Mouse (Mus musculus): Measurements from ENCODE around the gene Paxbp1. TPM values are rescaled to one million over a fixed set of nuclear protein-coding genes. Genes with fewer than 3 reads are reported as not detected.
A peak's percentile ranks its signal among the peaks of the same experiment; 100 is the strongest.
"Not testable (repeated sequence)": the region's sequence is repeated elsewhere in the genome, so short reads cannot be mapped to it uniquely, and the experiment has no call there.

Paxbp1 gene
- 49.6 and 57.8 TPM in 2 replicates for polyA plus RNA-seq (2015; fragmentation: Nextera tagmentation; extraction: Ambion mirVana)

- Histone ChIP-seq H3K9ac (replicated peaks) (peak within 1 kb of the TSS; percentile 96), H3K4me1 (peaks cover 28% of the 10 kb centered on the region), H3K27me3 (replicated peaks) (no peaks in the 10 kb centered on the region), H3K4me3 (replicated peaks) (peak within 1 kb of the TSS; percentile 86), H3K9me3 (replicated peaks) (no peaks in the 10 kb centered on the region), H3K36me3 (0 out of 2 replicates have a peak, but pooled peaks cover 3% of the 10 kb centered on the region), H3K4me2 (peak within 1 kb of the TSS; percentile 72), H3K27ac (replicated peaks) (peak within 1 kb of the TSS; percentile 96)
- peak; percentile 98 for ATAC-seq (ENCODE audit: low FRiP score)
- under 1% methylated on average over 69 of the region's 70 CpGs for WGBS
These were observed at the start of gene Paxbp1 for GRCm38 (mm10) chr16:91044270-91045182. Gene Paxbp1 (minus strand): TSS chr16:91044543.

DNA sequence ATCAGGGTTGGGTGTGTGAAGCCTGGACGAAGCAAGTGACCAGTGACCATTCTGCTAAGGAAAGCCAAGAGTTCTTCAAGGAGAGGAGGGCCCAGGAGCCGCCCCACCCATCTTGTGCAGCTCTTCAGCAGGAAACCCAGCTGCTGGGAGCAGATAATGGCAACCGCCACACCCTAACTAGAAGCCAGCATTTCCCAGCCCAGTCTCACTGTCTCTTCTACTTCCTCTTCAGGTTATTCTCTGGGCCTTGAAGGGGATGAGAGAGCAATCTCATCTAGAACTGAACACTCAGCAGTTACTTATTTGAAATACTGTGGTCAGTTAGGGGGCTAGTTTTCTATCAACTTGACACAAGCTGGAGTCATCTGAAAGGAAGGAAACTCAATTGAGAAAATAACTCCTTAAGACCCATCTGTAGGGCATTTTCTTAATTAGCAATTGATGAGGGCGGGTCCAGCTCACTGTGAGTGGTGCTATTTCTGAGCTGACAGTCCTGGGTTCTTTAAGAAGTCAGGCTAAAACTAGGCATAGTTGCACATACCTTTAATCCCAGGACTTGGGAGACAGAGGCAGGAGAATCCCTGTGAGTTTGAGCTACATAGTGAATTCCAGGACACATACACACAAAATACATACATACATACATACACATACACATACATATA, 42.4 kb upstream of the Paxbp1 start:
- no peak overlapping the region for H3K9ac ChIP-seq (replicated peaks)
- H3K4me2 ChIP-seq = no peak overlapping the region
- WGBS = 66% methylated on average over 4 of the region's 4 CpGs
- no peak for ATAC-seq (ENCODE audit: low FRiP score)
- peaks cover 5% of the 10 kb centered on the region; the same call in 1 of the 2 replicates for H3K4me1 ChIP-seq
- H3K27me3 ChIP-seq (replicated peaks) = peaks cover 47% of the 10 kb centered on the region
- H3K27ac ChIP-seq (replicated peaks) = no peak overlapping the region
- H3K9me3 ChIP-seq (replicated peaks) = no peaks in the 10 kb centered on the region
- no peak overlapping the region for H3K4me3 ChIP-seq (replicated peaks)
- H3K36me3 ChIP-seq = no peaks in the 10 kb centered on the region

- ATAC-seq (ENCODE audit: low FRiP score) = no peak
- Histone ChIP-seq H3K27ac (replicated peaks) (no peak overlapping the region), H3K4me2 (peak overlapping the region; percentile 40), H3K36me3 (no peaks in the 10 kb centered on the region), H3K9me3 (replicated peaks) (no peaks in the 10 kb centered on the region), H3K4me1 (peaks cover 5% of the 10 kb centered on the region; the same call in 1 of the 2 replicates), H3K27me3 (replicated peaks) (peaks cover 49% of the 10 kb centered on the region), H3K4me3 (replicated peaks) (no peak overlapping the region), H3K9ac (replicated peaks) (no peak overlapping the region)
- WGBS = 58% methylated on average over 17 of the region's 17 CpGs
These were observed 41.0 kb upstream of the Paxbp1 start for GRCm38 (mm10) chr16:91085239-91085825.

- WGBS = 71% methylated on average over 21 of the region's 21 CpGs
- Histone ChIP-seq H3K4me2 (peak overlapping the region; percentile 40), H3K27me3 (replicated peaks) (peaks cover 57% of the 10 kb centered on the region), H3K36me3 (no peaks in the 10 kb centered on the region), H3K9ac (replicated peaks) (no peak overlapping the region), H3K27ac (replicated peaks) (no peak overlapping the region), H3K4me3 (replicated peaks) (no peak overlapping the region), H3K9me3 (replicated peaks) (no peaks in the 10 kb centered on the region), H3K4me1 (peaks cover 5% of the 10 kb centered on the region; the same call in 1 of the 2 replicates)
- ATAC-seq (ENCODE audit: low FRiP score) = no peak
These were observed 40.2 kb upstream of the Paxbp1 start for GRCm38 (mm10) chr16:91084307-91085238.

DNA sequence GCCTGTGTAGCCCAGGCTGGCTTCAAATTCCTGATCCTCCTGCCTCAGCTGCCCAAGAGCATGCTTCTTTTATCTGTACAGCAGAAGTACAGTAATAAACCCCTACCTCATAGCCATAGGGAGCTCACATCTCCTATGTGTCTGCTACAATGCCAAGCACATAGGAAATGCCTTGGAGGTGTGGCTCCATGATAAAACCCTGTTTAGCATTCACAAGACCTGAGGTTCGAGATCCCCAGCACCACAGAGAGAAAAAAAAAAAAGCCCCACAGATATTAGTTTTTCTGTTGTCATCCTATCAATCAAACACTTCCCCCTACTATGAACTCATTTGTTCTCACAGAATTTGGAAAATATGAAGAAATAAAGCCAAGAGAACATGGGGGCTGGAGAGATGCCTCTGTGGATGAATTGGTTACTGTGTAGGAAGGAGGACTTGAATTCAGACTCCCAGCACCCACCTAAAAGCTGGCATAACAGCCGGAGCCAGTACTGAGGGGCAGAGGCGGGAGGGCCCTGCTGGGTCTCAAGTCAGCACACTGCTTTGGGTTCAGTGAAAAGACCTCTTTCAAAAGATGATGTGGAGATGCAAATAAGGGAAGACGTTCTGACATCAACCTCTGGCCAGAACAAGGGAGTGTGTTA, 38.8 kb upstream of the Paxbp1 start:
- Histone ChIP-seq H3K9ac (replicated peaks) (no peak overlapping the region), H3K4me1 (peaks cover 5% of the 10 kb centered on the region; the same call in 1 of the 2 replicates), H3K27ac (replicated peaks) (no peak overlapping the region), H3K4me2 (no peak overlapping the region), H3K9me3 (replicated peaks) (no peaks in the 10 kb centered on the region), H3K36me3 (no peaks in the 10 kb centered on the region), H3K27me3 (replicated peaks) (peaks cover 54% of the 10 kb centered on the region), H3K4me3 (replicated peaks) (no peak overlapping the region)
- WGBS = 69% methylated on average over 4 of the region's 4 CpGs
- ATAC-seq (ENCODE audit: low FRiP score) = no peak

DNA sequence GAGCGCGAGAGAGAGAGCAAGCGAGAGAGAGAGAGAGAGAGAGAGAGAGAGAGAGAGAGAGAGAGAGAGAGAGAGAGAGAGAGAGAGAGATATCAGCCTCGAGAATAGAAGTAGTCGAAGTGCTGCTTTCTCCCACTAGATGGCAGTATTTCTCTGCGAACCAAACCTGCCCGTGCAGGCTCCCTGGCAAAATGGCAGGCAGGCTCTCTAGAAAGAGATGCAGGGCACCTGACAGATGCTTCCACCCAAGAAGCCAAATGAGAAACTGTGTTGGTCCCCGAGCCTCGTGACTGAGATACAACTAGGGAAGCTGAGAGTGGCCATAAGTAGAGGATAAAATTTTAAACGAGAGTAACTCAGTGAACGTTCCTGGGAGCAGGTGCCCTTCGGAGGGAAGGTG, 37.2 kb upstream of the Paxbp1 start:
- WGBS = 23% methylated on average over 9 of the region's 12 CpGs
- peaks cover 47% of the 10 kb centered on the region for H3K27me3 ChIP-seq (replicated peaks)
- H3K4me2 ChIP-seq = no peak overlapping the region
- H3K4me3 ChIP-seq (replicated peaks) = no peak overlapping the region
- ATAC-seq (ENCODE audit: low FRiP score) = peak; percentile 68
- no peaks in the 10 kb centered on the region for H3K36me3 ChIP-seq
- H3K9me3 ChIP-seq (replicated peaks) = no peaks in the 10 kb centered on the region
- H3K27ac ChIP-seq (replicated peaks) = no peak overlapping the region
- no peak overlapping the region for H3K9ac ChIP-seq (replicated peaks)
- peaks cover 5% of the 10 kb centered on the region; the same call in 1 of the 2 replicates for H3K4me1 ChIP-seq

GRCm38 (mm10) chr16:91076180-91076579, 31.8 kb upstream of the Paxbp1 start:
- no peak overlapping the region for H3K4me3 ChIP-seq (replicated peaks)
- WGBS = 79% methylated on average over 5 of the region's 5 CpGs
- H3K9me3 ChIP-seq (replicated peaks) = no peaks in the 10 kb centered on the region
- no peak overlapping the region for H3K4me2 ChIP-seq
- no peaks in the 10 kb centered on the region for H3K4me1 ChIP-seq
- no peak for ATAC-seq (ENCODE audit: low FRiP score)
- peaks cover 20% of the 10 kb centered on the region for H3K27me3 ChIP-seq (replicated peaks)
- no peaks in the 10 kb centered on the region for H3K36me3 ChIP-seq
- no peak overlapping the region for H3K9ac ChIP-seq (replicated peaks)
- no peak overlapping the region for H3K27ac ChIP-seq (replicated peaks)

GRCm38 (mm10) chr16:91075423-91075822, 31.1 kb upstream of the Paxbp1 start:
- H3K27ac ChIP-seq (replicated peaks); H3K36me3 ChIP-seq; H3K9me3 ChIP-seq (replicated peaks); ATAC-seq (ENCODE audit: low FRiP score); H3K9ac ChIP-seq (replicated peaks); H3K4me2 ChIP-seq; H3K4me1 ChIP-seq; H3K4me3 ChIP-seq (replicated peaks): not testable (repeated sequence)
- 77% methylated on average over 8 of the region's 8 CpGs for WGBS
- H3K27me3 ChIP-seq (replicated peaks) = peaks cover 13% of the 10 kb centered on the region

DNA sequence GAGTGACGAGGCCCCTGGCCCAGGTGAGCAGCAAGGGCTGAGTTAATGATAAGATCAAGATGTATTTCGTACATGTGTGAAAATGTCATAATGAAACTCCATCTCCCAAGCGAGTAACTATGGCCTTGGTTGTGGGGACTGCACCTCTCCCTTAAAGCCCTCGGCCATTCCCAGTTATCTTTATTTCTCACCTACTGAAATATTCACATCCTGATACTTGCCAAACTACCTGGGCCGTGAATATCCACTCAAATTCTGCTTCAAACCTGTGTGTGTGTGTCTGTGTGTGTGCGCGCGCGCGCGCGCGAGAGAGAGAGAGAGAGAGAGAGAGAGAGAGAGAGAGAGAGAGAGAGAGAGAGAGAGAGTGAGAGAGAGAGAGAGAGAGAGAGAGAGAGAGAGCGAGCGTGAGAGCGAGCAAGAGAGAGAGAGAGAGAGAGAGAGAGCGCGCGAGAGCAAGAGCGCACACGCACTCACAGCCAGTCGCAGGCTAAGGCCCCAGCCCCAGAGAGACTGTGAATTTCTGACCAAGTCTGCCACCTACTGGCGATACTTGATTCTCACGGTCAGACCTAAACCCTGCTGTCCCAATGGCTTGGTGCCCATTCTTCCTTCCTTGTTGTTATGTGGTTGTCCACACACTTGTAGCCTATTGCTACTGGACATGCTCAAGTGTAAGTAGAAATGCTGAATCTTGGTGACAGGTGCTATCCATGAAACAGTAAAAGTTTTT, 29.0 kb upstream of the Paxbp1 start:
- no peaks in the 10 kb centered on the region for H3K27me3 ChIP-seq (replicated peaks)
- no peaks in the 10 kb centered on the region for H3K9me3 ChIP-seq (replicated peaks)
- 0 out of 2 replicates have a peak, but pooled peaks cover 6% of the 10 kb centered on the region for H3K4me1 ChIP-seq
- ATAC-seq (ENCODE audit: low FRiP score) = peak; percentile 96
- WGBS = 38% methylated on average over 19 of the region's 24 CpGs
- no peak overlapping the region for H3K4me3 ChIP-seq (replicated peaks)
- no peaks in the 10 kb centered on the region for H3K36me3 ChIP-seq
- peak overlapping the region; percentile 39 for H3K4me2 ChIP-seq
- no peak overlapping the region for H3K27ac ChIP-seq (replicated peaks)
- H3K9ac ChIP-seq (replicated peaks) = no peak overlapping the region

- no peak overlapping the region for H3K27ac ChIP-seq (replicated peaks)
- 0 out of 2 replicates have a peak, but pooled peaks cover 5% of the 10 kb centered on the region for H3K27me3 ChIP-seq (replicated peaks)
- H3K4me3 ChIP-seq (replicated peaks) = no peak overlapping the region
- ATAC-seq (ENCODE audit: low FRiP score) = no peak
- no peaks in the 10 kb centered on the region for H3K36me3 ChIP-seq
- H3K4me1 ChIP-seq = 0 out of 2 replicates have a peak, but pooled peaks cover 6% of the 10 kb centered on the region
- 100% methylated on average over 1 of the region's 1 CpGs for WGBS
- no peak overlapping the region for H3K9ac ChIP-seq (replicated peaks)
- H3K4me2 ChIP-seq = no peak overlapping the region
- no peaks in the 10 kb centered on the region for H3K9me3 ChIP-seq (replicated peaks)
These were observed 27.9 kb upstream of the Paxbp1 start for GRCm38 (mm10) chr16:91072256-91072655.

All from neural tube, embryonic 15.5 days (tissue).